Mouse (Mus musculus): ENCODE data around the gene Hnrnpm.

GRCm38 (mm10) chr17:33676086-33676485 lies 10.6 kb downstream of the Hnrnpm start:
- no peak for TF ChIP-seq POLR2A (IDR thresholded peaks at IDR 0.05; ENCODE audit: insufficient read length, low read depth)
- no peak for TF ChIP-seq MAX (IDR thresholded peaks at IDR 0.05; ENCODE audit: low read depth)
- no peak for TF ChIP-seq MYOD1 (IDR thresholded peaks at IDR 0.05; ENCODE audit: control insufficient read depth in 1 of 3, insufficient read length in 2 of 3, low read depth in 2 of 3)
- TF ChIP-seq POLR2AphosphoS2 (IDR thresholded peaks at IDR 0.05; ENCODE audit: insufficient read length, low read depth), result no peak
- no peak for TF ChIP-seq E2F4 (IDR thresholded peaks at IDR 0.05; ENCODE audit: insufficient read depth)
- no peak for TF ChIP-seq TCF3 (IDR thresholded peaks at IDR 0.05; ENCODE audit: insufficient read length, low read depth)
- no peak for TF ChIP-seq TCF12 (IDR thresholded peaks at IDR 0.05; ENCODE audit: insufficient read depth, poor library complexity, severe bottlenecking)
